Mouse (Mus musculus) liver, embryonic 14.5 days (tissue): ENCODE measurements around the gene Snapc1. TPM values are rescaled to one million over a fixed set of nuclear protein-coding genes. Genes with fewer than 3 reads are reported as not detected.

Experiments used
- ATAC-seq: fragments of 200-750 bp; cut with Nextera tagmentation; 2 replicates; pipeline ENCODE4 v1.8.0; 2017; ENCODE audit warnings: moderate number of reproducible peaks, mild to moderate bottlenecking, moderate library complexity; ENCODE audit not compliant: insufficient read depth
- DNase-seq, 3 experiments: peaks; one replicate each; pipeline ENCODE4 v3.0.0-alpha.2; 2012 to 2013; ENCODE audit warnings: low read depth in 3 of 3, low spot score in 3 of 3
- H3K27ac ChIP-seq: fragments of 300-500 bp; sonication (generic); 2 replicates; pipeline ENCODE4 v1.5.1; 2014; ENCODE audit warnings: moderate library complexity, mild to moderate bottlenecking, control low read depth, inconsistent platforms
- H3K27me3 ChIP-seq: fragments of 300-500 bp; sonication (generic); 2 replicates; pipeline ENCODE4 v1.6.1; 2014; ENCODE audit warnings: mild to moderate bottlenecking, low read length, moderate library complexity; ENCODE audit not compliant: control insufficient read depth, insufficient read depth
- H3K36me3 ChIP-seq: fragments of 300-500 bp; sonication (generic); replicated peaks from 2 replicates; pipeline ENCODE4 v1.6.1; 2014; ENCODE audit warnings: low read depth; ENCODE audit not compliant: control insufficient read depth, insufficient read depth
- H3K4me1 ChIP-seq, 2 experiments: fragments of 200-500 bp in 1 of 2; fragments of 300-500 bp in 1 of 2; sonication (generic) in 1 of 2; replicated peaks; 2 replicates each; pipeline ENCODE4 v1.6.1; 2012 to 2014; ENCODE audit warnings: antibody characterized with exemption in 1 of 2, inconsistent platforms in 1 of 2, low read length in 1 of 2; ENCODE audit not compliant: control insufficient read depth in 2 of 2, insufficient read depth in 2 of 2
- H3K4me2 ChIP-seq: fragments of 300-500 bp; sonication (generic); 2 replicates; pipeline ENCODE4 v1.6.1; 2014; ENCODE audit warnings: low read depth, mild to moderate bottlenecking, control low read depth, moderate library complexity
- H3K4me3 ChIP-seq, 2 experiments: fragments of 200-500 bp in 1 of 2; fragments of 300-500 bp in 1 of 2; sonication (generic) in 1 of 2; 2 replicates each; pipeline ENCODE4 v1.5.1; 2012 to 2014; ENCODE audit warnings: low read depth in 2 of 2, low read length in 2 of 2, mild to moderate bottlenecking in 2 of 2, control low read depth in 1 of 2, inconsistent platforms in 1 of 2, moderate library complexity in 1 of 2; ENCODE audit not compliant: insufficient read depth in 1 of 2
- H3K9ac ChIP-seq: fragments of 300-500 bp; sonication (generic); replicated peaks from 2 replicates; pipeline ENCODE4 v1.6.1; 2014; ENCODE audit warnings: mild to moderate bottlenecking, control low read depth, moderate library complexity
- H3K9me3 ChIP-seq: fragments of 300-500 bp; sonication (generic); 2 replicates; pipeline ENCODE4 v1.6.1; 2016; ENCODE audit warnings: low read length, mixed read lengths; ENCODE audit not compliant: control insufficient read depth
- CTCF ChIP-seq: IDR thresholded peaks from 2 replicates; pipeline ENCODE4 v1.5.1; 2016; ENCODE audit warnings: antibody characterized with exemption, low read depth, control low read depth
- EP300 ChIP-seq: IDR thresholded peaks from 2 replicates; pipeline ENCODE4 v1.6.1; 2016; ENCODE audit warnings: antibody characterized with exemption, low read depth
- WGBS: fragments of 180-500 bp; shearing (Covaris S2); extraction: QIAGEN DNeasy Blood & Tissue Kit; methylation state at CpG from one replicate; pipeline ENCODE4 v1.1.7; 2014; ENCODE audit not compliant: insufficient replicate concordance; 5-methylcytosine and 5-hydroxymethylcytosine counted together
- polyA plus RNA-seq, 2 experiments: library from polyadenylated mRNA; depleted of rRNA in 1 of 2; stranded (reverse) in 1 of 2; unstranded in 1 of 2; fragments of >200 nt; fragmentation: Nextera tagmentation in 1 of 2; extraction: Ambion mirVana in 1 of 2; gene quantifications; 2 replicates each; pipeline versions ENCODE4 v1.2.1 to v1.2.3; 2012 to 2014

The Snapc1 gene
- polyA plus RNA-seq, 2 experiments = 3.3 to 3.5 TPM

GRCm38 (mm10) chr12:74002449-74002848, 38.2 kb downstream of the Snapc1 start:
- TF ChIP-seq EP300 (no peak), CTCF (no peak)
- Histone ChIP-seq H3K27ac (no peak overlapping the region), H3K4me3 (no peak overlapping the region), H3K4me2 (no peak overlapping the region), H3K4me1 (no peaks in the 10 kb centered on the region), H3K36me3 (no peaks in the 10 kb centered on the region), H3K9ac (no peak overlapping the region), H3K27me3 (peaks cover 17% of the 10 kb centered on the region), H3K9me3 (no peaks in the 10 kb centered on the region)
- no peak for DNase-seq
- 64% methylated on average over 9 of the region's 9 CpGs for WGBS
- no peak for ATAC-seq

- no peak for DNase-seq
Observed at GRCm38 (mm10) chr12:74009448-74009911, 45.2 kb downstream of the Snapc1 start.

GRCm38 (mm10) chr12:74013739-74014138, 49.5 kb downstream of the Snapc1 start:
- Histone ChIP-seq H3K27me3 (no peaks in the 10 kb centered on the region), H3K4me1 (no peaks in the 10 kb centered on the region), H3K4me3 (no peak overlapping the region; a peak in 1 of 4 replicates), H3K9me3 (no peaks in the 10 kb centered on the region), H3K27ac (no peak overlapping the region), H3K4me2 (peak overlapping the region; percentile 22; the same call in 1 of the 2 replicates), H3K36me3 (no peaks in the 10 kb centered on the region), H3K9ac (no peak overlapping the region)
- WGBS = 4% methylated on average over 6 of the region's 6 CpGs
- no peak for DNase-seq
- no peak for ATAC-seq
- no peak for TF ChIP-seq EP300
- TF ChIP-seq CTCF = peak; percentile 93

More at GRCm38 (mm10) chr12:74009448-74009911, 45.2 kb downstream of the Snapc1 start:
- H3K9ac ChIP-seq = no peak overlapping the region
- no peaks in the 10 kb centered on the region for H3K27me3 ChIP-seq
- H3K4me3 ChIP-seq = no peak overlapping the region
- TF ChIP-seq CTCF (peak; percentile 86), EP300 (no peak)
- no peak overlapping the region for H3K27ac ChIP-seq
- ATAC-seq = no peak
- 16% methylated on average over 8 of the region's 8 CpGs for WGBS
- no peaks in the 10 kb centered on the region for H3K36me3 ChIP-seq
- no peaks in the 10 kb centered on the region for H3K9me3 ChIP-seq
- no peaks in the 10 kb centered on the region for H3K4me1 ChIP-seq
- no peak overlapping the region for H3K4me2 ChIP-seq

- Histone ChIP-seq H3K27ac (no peak overlapping the region), H3K27me3 (no peaks in the 10 kb centered on the region), H3K9me3 (no peaks in the 10 kb centered on the region), H3K9ac (no peak overlapping the region), H3K4me3 (no peak overlapping the region), H3K4me2 (no peak overlapping the region), H3K36me3 (no peaks in the 10 kb centered on the region), H3K4me1 (no peaks in the 10 kb centered on the region)
- TF ChIP-seq EP300 (no peak), CTCF (peak; percentile 37; the same call in 1 of the 2 replicates)
- DNase-seq (no peak), ATAC-seq (no peak)
- 37% methylated on average over 7 of the region's 7 CpGs for WGBS
Observed at GRCm38 (mm10) chr12:74014739-74015270, 50.5 kb downstream of the Snapc1 start.

- no peak overlapping the region for H3K4me2 ChIP-seq
- DNase-seq = no peak
- H3K27ac ChIP-seq = no peak overlapping the region
- H3K27me3 ChIP-seq = no peaks in the 10 kb centered on the region
- WGBS = 57% methylated on average over 5 of the region's 5 CpGs
- TF ChIP-seq CTCF (no peak), EP300 (no peak)
- no peak overlapping the region for H3K9ac ChIP-seq
- no peaks in the 10 kb centered on the region for H3K4me1 ChIP-seq
- H3K36me3 ChIP-seq = no peaks in the 10 kb centered on the region
- no peak for ATAC-seq
- H3K9me3 ChIP-seq = no peaks in the 10 kb centered on the region
- H3K4me3 ChIP-seq = no peak overlapping the region
Observed at GRCm38 (mm10) chr12:74015491-74015890, 51.2 kb downstream of the Snapc1 start.
